Mouse (Mus musculus) adrenal gland, adult (tissue): ENCODE results near the gene Capn9.
A peak's percentile ranks its signal among the peaks of the same experiment; 100 is the strongest.

Experiments used
- DNase-seq, 2 experiments: peaks; one replicate each; pipeline ENCODE4 v3.0.0; 2022 to 2023; ENCODE audit warnings: low spot score in 1 of 2; ENCODE audit not compliant: inconsistent age in 2 of 2

Gene Capn9

DNA sequence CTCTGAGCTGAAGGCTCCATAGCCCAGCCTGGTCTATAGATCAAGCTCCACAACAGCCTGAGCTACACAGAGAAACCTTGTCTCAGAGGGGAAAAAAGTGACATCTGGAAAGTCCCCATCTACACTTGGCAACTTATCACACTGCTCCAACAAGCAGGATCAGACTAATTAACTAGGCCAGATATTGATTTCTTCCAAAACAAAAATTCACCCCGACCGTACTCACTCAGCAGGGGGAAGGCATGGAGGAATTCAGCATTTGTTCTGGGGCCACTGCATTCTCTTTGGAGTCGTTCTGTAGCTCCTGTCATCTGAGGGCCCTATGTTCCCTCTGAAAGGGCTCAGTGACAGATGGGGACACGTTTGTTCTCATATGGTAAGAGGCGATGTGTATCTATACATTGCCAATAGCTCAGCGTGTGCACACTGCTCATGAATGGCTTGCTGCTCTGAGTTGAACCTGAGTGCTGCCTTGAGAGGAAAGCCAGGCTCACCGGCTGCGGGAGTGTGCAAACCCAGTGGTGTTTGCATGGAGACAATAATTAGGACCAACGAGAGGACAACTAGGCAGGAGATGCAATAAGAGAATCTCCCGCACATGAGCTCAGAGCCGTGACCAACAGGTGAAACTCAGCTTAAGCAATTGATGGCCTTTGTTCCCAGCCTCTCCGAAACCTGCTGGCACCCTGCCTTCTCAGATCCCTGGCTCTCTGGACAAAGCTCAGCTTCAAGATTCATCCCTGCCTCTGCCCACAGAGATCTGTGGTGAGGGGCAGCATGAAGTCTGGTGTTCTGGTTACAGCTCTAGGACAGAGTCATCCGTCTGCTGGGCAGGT, 58.7 kb downstream of the Capn9 start:
- DNase-seq = no peak

DNA sequence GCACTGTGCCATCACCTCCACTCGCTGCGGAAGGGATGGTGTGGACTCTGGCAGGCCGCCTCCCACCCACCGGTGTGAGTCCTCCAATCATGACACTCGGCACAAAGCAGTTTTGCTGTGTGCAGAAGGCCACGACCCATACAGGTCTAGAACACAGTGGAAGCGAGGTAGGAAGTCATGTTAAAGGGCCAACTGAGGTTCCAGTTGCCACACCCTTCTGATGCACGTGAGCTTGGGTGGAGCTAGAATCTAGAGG, 59.3 kb downstream of the Capn9 start:
- DNase-seq = no peak

DNA sequence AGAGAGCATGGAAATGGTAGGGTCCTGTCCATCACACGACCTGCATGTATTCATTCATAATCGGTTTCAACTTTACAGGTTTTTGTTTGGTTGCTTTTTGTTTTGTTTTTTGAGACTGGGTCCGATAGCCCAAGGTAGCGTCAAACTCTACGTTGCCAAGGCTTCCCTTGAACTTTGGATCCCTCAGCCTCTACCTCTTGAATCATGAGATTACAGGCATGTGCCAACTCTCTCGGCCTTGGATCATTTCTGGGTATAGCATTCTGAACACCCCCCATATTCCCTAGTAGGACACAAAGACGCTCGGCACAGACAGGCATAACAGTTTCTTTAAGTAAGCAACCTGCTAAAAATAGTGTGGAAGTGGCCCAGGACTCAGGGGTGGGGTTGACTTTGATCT, 65.7 kb downstream of the Capn9 start:
- DNase-seq = peak in 1 of 2 experiments; percentile 76

DNA sequence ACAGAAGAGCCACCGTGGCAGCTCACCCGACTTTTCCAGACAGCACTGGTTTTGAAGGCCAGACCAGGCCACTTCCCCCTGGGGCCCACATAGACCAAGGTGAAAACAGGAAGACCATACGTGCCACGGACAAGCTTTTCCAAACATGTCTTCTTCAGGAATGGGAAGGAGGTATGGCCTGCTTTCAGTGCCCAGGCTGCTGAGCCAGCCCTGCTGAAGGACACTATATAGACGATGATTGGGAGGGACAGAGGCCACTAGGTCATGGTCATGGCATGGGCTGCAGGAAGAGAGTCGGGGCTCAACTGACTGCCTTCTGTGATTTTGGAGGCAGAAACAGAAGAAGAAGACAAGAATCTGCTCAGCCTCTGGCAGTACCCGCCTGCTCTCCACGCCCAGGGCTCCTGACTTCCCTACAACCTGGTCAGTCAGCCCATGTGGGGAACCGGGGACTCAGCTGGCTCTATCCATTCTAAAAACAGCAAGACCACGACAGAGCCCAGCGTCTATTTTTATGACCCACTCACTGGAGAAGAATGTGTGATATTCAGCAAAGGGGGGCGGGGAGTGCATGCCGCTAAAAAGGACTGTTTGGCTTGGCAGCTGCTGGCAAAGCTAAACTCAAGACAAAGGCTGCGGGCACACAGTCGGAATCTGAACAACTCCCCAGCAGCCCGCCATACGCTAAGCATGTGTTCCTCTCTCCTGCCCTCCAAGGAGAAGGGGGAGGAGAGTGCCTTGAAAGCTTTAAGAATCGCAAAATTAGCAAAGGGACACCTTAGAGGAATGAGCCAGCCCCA, 67.8 kb downstream of the Capn9 start:
- DNase-seq = peak; percentile 69 to 87

DNA sequence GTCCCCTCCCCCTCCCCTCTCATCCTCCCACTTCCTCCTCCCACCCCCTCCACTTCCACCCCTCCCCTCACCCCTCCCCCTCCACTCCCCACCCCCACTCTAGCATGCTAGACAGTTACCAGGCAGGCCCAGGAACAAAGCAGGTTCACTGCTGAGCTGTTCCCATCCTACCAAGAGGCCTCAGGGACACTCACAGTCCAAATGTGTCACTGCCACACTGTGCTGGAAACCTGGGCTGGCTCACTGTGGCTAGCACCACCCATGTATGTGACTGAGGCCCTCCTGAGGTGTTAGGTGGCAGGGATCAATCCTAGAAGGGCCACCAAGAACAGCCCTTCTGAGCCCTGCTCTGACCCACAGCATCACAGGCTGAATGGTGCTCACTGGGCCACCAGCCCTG, 72.4 kb downstream of the Capn9 start:
- DNase-seq = no peak

GRCm38 (mm10) chr8:124651776-124652175, 75.9 kb downstream of the Capn9 start:
- no peak for DNase-seq

DNA sequence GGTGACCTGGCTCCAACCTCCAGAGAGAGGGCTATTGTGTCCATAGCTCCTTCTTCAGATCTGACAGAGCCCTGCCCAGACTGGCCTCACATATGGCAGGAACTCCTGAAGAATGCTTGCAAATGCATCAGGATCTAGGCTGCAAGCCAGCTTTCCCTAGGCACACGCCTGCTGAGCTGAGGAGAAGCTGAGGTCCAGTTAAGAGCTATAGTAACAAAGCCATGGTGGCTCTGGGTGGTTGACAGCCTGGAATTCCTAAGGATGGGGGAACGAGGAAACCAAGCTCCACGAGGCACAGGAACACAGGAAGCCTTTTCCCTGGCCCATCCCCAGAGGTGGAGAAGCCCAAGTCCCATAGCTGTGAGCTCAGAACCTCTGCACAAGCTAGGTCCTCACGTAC, 76.6 kb downstream of the Capn9 start:
- no peak for DNase-seq

GRCm38 (mm10) chr8:124653568-124654475, 77.9 kb downstream of the Capn9 start:
- DNase-seq = no peak

DNA sequence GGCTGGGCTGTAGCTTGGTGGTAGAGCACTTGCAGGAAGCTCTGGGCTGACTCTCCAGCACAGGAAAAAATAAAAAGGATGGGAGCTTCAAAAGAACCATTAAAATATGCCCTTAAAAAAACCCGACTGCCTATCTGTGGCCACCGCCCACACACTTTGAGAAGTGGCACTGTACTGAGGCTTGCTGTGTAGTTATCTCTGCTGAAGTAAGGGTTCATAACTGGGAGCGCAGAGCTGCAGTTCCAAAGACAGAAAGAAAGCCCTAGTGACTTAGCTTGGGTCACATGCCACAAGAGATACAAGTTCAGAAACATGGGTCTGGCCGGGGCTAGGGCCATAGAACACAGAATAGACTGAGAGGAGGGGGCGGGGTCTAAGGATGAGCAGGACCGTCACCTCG, 82.0 kb downstream of the Capn9 start:
- no peak for DNase-seq

- peak; percentile 92 to 94 for DNase-seq
Observed at GRCm38 (mm10) chr8:124658415-124658814, 82.5 kb downstream of the Capn9 start.

DNA sequence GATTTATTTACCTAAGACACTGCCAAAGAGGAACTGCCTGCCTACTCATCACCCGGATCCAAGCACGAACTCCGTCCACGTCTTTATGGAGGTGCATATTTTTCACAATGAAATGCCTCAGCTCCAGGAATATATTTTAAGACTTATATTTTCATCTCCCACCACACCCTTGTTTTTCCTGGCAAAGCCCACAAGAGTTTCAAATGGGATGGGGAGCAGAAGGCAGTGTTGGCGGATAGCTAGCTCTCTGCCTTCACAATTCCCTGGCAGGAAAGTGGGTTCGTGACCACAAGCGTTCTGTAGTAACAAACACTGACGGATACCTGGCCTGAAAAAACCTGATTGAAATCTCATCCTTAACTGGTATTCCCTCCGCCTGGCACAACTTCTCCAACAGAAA, 85.9 kb downstream of the Capn9 start:
- DNase-seq = peak in 1 of 2 experiments; percentile 65

DNA sequence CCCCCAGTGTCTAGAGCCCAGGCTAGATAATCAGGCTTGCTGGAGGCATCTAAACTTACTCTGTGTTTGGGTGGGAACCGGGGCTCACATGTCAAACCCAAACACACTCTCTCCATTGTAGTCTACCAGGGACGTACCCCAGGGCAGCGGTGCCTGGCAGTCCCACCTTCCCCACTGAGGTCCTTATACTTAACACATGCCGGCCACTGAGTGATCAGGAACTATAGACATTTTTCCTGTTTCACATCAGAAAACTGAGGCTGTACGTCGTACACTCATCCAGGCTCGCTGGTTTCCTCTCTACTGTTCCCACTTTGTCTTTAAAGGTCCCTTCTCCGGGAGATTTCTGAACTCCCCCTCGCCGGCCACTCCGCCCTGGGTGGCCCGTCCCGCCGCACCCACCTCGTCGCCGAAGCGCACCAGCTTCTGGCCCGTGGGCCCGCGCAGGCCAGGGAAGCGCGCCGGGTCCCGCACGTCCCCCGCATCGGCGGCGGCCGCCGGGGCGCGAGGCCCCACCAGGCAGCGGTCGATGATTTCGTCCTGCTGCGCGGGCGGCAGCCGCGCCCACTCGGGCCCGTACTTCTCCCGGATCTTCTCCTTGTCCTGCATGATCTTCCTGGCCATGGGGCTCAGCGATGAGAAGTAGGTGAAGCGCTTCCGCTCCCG, 86.7 kb downstream of the Capn9 start:
- DNase-seq = peak in 1 of 2 experiments; percentile 74

DNA sequence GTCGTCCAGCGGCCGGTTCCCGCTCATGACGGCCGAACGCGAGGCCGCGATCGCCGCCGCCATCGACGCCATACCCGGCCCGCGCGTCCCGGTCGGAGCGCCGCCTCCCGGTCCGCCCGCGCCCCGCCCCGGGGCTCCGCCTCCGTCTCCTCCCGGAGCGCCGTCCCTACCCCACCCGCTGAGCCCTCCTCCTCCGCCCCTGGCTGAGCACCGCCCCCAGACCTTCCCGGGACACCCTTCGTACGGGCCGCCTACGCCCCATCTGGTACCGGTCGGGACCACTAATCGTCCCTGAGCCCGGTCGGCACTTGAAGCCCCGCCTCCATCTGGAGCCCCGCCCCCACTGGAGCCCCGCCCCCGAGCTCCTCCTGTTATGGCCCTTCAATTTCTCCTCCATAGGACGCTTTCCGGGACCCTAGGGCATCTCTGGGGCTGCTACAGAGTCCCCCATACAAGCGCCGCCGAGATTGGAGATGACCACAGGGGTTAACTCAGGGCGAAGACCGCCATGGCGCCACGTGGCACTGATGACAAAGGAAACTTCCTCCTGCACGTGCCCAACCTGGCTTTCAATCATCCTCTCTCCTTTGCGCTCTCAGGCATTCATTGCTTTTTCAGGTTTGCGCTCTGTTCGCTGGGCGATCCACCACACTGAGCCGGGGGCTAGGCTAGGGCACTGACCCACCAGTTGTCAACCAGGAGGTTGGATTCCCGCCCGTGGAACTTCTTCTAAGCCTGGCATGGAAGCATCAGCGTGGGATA, 87.4 kb downstream of the Capn9 start, which contains the start of gene 2310022B05Rik:
2310022B05Rik (minus strand) TSS at position 258 of the 762 bp plus-strand sequence.
- DNase-seq = peak; percentile 94 to 97

- DNase-seq = no peak
Observed at GRCm38 (mm10) chr8:124663874-124664230, 87.9 kb downstream of the Capn9 start.

- no peak for DNase-seq
Observed at GRCm38 (mm10) chr8:124664414-124664813, 88.5 kb downstream of the Capn9 start.
